Mouse (Mus musculus) liver, embryonic 14.5 days (tissue): Measurements from ENCODE around the gene Gna14. TPM values are rescaled to one million over a fixed set of nuclear protein-coding genes. Genes with fewer than 3 reads are reported as not detected.

Experiments
- ATAC-seq: fragments of 200-750 bp; cut with Nextera tagmentation; 2 replicates; pipeline ENCODE4 v1.8.0; 2017; ENCODE audit warnings: moderate number of reproducible peaks, mild to moderate bottlenecking, moderate library complexity; ENCODE audit not compliant: insufficient read depth
- DNase-seq, 3 experiments: peaks; one replicate each; pipeline ENCODE4 v3.0.0-alpha.2; 2012 to 2013; ENCODE audit warnings: low read depth in 3 of 3, low spot score in 3 of 3
- H3K27ac ChIP-seq: fragments of 300-500 bp; sonication (generic); 2 replicates; pipeline ENCODE4 v1.5.1; 2014; ENCODE audit warnings: moderate library complexity, mild to moderate bottlenecking, control low read depth, inconsistent platforms
- H3K27me3 ChIP-seq: fragments of 300-500 bp; sonication (generic); 2 replicates; pipeline ENCODE4 v1.6.1; 2014; ENCODE audit warnings: mild to moderate bottlenecking, low read length, moderate library complexity; ENCODE audit not compliant: control insufficient read depth, insufficient read depth
- H3K36me3 ChIP-seq: fragments of 300-500 bp; sonication (generic); replicated peaks from 2 replicates; pipeline ENCODE4 v1.6.1; 2014; ENCODE audit warnings: low read depth; ENCODE audit not compliant: control insufficient read depth, insufficient read depth
- H3K4me1 ChIP-seq, 2 experiments: fragments of 200-500 bp in 1 of 2; fragments of 300-500 bp in 1 of 2; sonication (generic) in 1 of 2; replicated peaks; 2 replicates each; pipeline ENCODE4 v1.6.1; 2012 to 2014; ENCODE audit warnings: antibody characterized with exemption in 1 of 2, inconsistent platforms in 1 of 2, low read length in 1 of 2; ENCODE audit not compliant: control insufficient read depth in 2 of 2, insufficient read depth in 2 of 2
- H3K4me2 ChIP-seq: fragments of 300-500 bp; sonication (generic); 2 replicates; pipeline ENCODE4 v1.6.1; 2014; ENCODE audit warnings: low read depth, mild to moderate bottlenecking, control low read depth, moderate library complexity
- H3K4me3 ChIP-seq, 2 experiments: fragments of 200-500 bp in 1 of 2; fragments of 300-500 bp in 1 of 2; sonication (generic) in 1 of 2; 2 replicates each; pipeline ENCODE4 v1.5.1; 2012 to 2014; ENCODE audit warnings: low read depth in 2 of 2, low read length in 2 of 2, mild to moderate bottlenecking in 2 of 2, control low read depth in 1 of 2, inconsistent platforms in 1 of 2, moderate library complexity in 1 of 2; ENCODE audit not compliant: insufficient read depth in 1 of 2
- H3K9ac ChIP-seq: fragments of 300-500 bp; sonication (generic); replicated peaks from 2 replicates; pipeline ENCODE4 v1.6.1; 2014; ENCODE audit warnings: mild to moderate bottlenecking, control low read depth, moderate library complexity
- H3K9me3 ChIP-seq: fragments of 300-500 bp; sonication (generic); 2 replicates; pipeline ENCODE4 v1.6.1; 2016; ENCODE audit warnings: low read length, mixed read lengths; ENCODE audit not compliant: control insufficient read depth
- CTCF ChIP-seq: IDR thresholded peaks from 2 replicates; pipeline ENCODE4 v1.5.1; 2016; ENCODE audit warnings: antibody characterized with exemption, low read depth, control low read depth
- EP300 ChIP-seq: IDR thresholded peaks from 2 replicates; pipeline ENCODE4 v1.6.1; 2016; ENCODE audit warnings: antibody characterized with exemption, low read depth
- WGBS: fragments of 180-500 bp; shearing (Covaris S2); extraction: QIAGEN DNeasy Blood & Tissue Kit; methylation state at CpG from one replicate; pipeline ENCODE4 v1.1.7; 2014; ENCODE audit not compliant: insufficient replicate concordance; 5-methylcytosine and 5-hydroxymethylcytosine counted together
- polyA plus RNA-seq, 2 experiments: library from polyadenylated mRNA; depleted of rRNA in 1 of 2; stranded (reverse) in 1 of 2; unstranded in 1 of 2; fragments of >200 nt; fragmentation: Nextera tagmentation in 1 of 2; extraction: Ambion mirVana in 1 of 2; gene quantifications; 2 replicates each; pipeline versions ENCODE4 v1.2.1 to v1.2.3; 2012 to 2014

Gna14 gene
- polyA plus RNA-seq, 2 experiments: 0.85 to 0.87 TPM

DNA sequence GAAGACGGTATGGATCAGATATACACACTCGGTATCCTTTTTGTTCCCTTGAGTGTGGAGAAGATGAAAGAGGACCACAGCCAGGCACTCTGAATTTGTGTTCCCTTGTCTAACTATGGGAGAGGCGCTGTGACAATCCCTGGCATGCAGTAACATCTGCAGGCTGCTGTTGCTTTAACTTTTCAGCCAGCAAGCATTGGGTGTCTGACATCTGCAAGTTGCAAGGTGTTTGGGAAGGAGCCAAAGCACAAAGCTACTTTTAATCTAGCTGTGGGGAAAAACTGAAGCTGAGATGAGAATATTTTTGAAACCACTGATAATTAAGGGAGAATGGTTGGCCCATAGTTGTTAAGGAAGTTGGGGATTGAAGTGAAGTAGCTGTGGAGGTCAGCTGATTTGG, 83.0 kb downstream of the Gna14 start:
- H3K4me3 ChIP-seq: no peak overlapping the region
- no peaks in the 10 kb centered on the region for H3K36me3 ChIP-seq
- DNase-seq (no peak), ATAC-seq (no peak)
- H3K9me3 ChIP-seq: no peaks in the 10 kb centered on the region
- WGBS: 73% methylated on average over 3 of the region's 3 CpGs
- H3K9ac ChIP-seq: no peak overlapping the region
- TF ChIP-seq CTCF: no peak
- TF ChIP-seq EP300: no peak
- peaks cover 0 to 12% of the 10 kb centered on the region in 2 experiments; a peak in 3 of 4 replicates for H3K4me1 ChIP-seq
- H3K4me2 ChIP-seq: no peak overlapping the region
- no peak overlapping the region for H3K27ac ChIP-seq
- no peaks in the 10 kb centered on the region for H3K27me3 ChIP-seq

DNA sequence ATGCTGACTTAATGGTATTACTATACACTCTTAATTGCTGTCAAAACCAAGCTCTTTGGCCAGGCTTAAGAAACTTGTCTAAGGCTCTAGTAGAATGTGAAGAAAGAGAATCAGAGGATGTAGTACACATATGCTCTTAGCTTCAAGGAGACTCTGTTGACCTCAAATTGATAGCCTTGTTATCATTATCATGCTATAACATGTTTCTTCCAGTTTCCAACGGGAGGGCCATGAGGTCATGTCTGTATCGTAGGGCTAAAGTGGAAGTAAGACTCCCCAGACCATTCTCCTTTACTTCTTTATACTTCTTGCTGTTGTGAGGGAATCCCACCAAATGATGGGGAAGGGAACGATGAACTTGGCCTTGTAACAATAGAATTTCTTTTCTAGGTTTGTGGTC, 85.0 kb downstream of the Gna14 start:
- ATAC-seq (peak; percentile 56; the same call in 1 of the 2 replicates), DNase-seq (no peak)
- TF ChIP-seq EP300: peak; percentile 34; the same call in 1 of the 2 replicates
- TF ChIP-seq CTCF: no peak
- no peak overlapping the region for H3K4me3 ChIP-seq
- no peak overlapping the region for H3K27ac ChIP-seq
- H3K4me2 ChIP-seq: no peak overlapping the region
- 47% methylated on average over 3 of the region's 3 CpGs for whole genome bisulfite sequencing
- H3K9ac ChIP-seq: no peak overlapping the region
- no peaks in the 10 kb centered on the region for H3K36me3 ChIP-seq
- no peaks in the 10 kb centered on the region for H3K27me3 ChIP-seq
- peaks cover 0 to 12% of the 10 kb centered on the region in 2 experiments; a peak in 3 of 4 replicates for H3K4me1 ChIP-seq
- H3K9me3 ChIP-seq: no peaks in the 10 kb centered on the region

DNA sequence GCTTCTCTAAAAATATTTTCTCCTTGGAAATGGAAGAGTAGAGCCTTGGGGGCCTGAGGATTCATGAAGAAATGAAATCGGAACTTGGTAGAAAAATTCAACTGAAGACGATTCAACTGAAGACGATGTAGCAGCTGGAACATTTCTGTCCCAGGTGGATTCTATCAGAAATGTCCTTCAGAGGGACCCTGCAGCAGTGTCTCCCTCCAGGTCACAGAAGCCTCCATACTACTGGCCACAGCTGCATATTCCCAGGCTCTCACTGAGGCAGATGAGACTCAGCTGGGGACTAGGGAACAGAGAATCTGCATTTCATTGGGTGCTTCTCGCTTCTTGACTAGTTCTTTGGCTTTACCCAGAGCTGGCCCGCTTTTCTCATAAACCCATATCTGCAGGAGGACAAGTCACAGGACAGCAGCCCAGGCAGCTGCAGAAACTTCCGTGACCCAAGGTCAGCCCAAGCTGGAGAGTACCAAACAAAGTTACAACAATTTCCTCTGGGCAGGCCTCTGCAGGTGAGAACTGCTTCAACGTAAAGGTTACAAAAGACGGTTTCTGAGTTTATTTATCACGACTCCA, 90.8 kb downstream of the Gna14 start:
- H3K36me3 ChIP-seq: no peaks in the 10 kb centered on the region
- H3K9ac ChIP-seq: no peak overlapping the region
- peaks cover 0 to 7% of the 10 kb centered on the region in 2 experiments; a peak in 2 of 4 replicates for H3K4me1 ChIP-seq
- WGBS: 71% methylated on average over 9 of the region's 9 CpGs
- DNase-seq (no peak), ATAC-seq (no peak)
- H3K4me2 ChIP-seq: no peak overlapping the region
- H3K4me3 ChIP-seq: no peak overlapping the region
- no peak for TF ChIP-seq CTCF
- TF ChIP-seq EP300: no peak
- H3K9me3 ChIP-seq: no peaks in the 10 kb centered on the region
- no peaks in the 10 kb centered on the region for H3K27me3 ChIP-seq
- H3K27ac ChIP-seq: no peak overlapping the region

DNA sequence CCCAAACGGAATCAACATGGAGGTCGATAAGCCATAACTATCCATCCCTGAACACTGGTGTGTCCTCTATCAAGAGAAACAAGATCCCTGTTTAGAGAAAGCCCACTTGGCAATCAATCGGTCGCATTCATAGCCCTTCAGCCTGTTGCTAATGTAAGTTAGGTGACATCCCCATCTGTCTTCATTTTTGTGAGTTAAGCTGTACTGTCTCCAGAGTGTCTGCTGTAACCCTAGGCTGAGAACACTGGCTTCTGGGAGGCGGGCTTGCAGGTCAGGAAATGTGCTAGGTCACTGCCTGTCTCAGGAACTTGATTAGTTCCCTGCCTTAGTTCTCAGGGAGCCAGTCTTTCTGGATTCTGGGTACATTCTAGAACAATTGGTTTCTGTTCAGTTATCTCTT, 91.5 kb downstream of the Gna14 start:
- no peak overlapping the region for H3K4me2 ChIP-seq
- no peak overlapping the region for H3K9ac ChIP-seq
- H3K36me3 ChIP-seq: no peaks in the 10 kb centered on the region
- H3K4me3 ChIP-seq: no peak overlapping the region
- H3K9me3 ChIP-seq: no peaks in the 10 kb centered on the region
- no peak for DNase-seq
- no peak for ATAC-seq
- H3K27ac ChIP-seq: no peak overlapping the region
- no peak for TF ChIP-seq CTCF
- no peak for TF ChIP-seq EP300
- 62% methylated on average over 5 of the region's 5 CpGs for WGBS
- H3K4me1 ChIP-seq: peaks cover 0 to 3% of the 10 kb centered on the region in 2 experiments; a peak in 2 of 4 replicates
- no peaks in the 10 kb centered on the region for H3K27me3 ChIP-seq

DNA sequence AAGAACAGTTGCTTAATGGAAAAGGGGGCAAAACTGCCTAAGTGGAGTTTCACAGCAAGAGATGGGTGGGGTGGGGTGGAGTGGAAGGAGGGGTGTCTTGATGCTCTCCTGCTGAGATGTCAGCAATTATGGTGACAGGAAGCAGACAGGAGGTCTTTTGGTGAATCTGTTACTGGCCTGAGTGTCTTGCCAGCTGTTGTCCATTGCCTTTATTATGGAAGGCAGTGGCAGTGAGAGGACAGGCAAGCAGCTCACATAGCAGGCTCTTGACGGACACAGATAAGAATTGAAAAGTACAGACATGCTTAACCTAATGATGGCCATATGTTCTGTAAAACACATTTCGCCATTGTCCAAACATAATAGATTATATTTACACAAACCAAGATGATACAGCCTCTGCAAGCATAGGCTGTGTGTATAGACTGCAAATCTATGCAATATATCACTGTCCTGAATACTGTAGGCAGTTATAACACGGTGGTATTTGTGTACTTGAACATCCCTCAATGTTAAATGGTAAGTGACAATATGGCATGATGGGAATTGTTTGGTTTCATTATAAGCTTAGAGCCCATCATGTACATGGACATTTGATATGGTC, 92.8 kb downstream of the Gna14 start:
- Histone ChIP-seq H3K27me3 (no peaks in the 10 kb centered on the region), H3K27ac (no peak overlapping the region), H3K9me3 (no peaks in the 10 kb centered on the region), H3K4me2 (no peak overlapping the region), H3K4me3 (no peak overlapping the region), H3K9ac (no peak overlapping the region), H3K4me1 (peaks cover 0 to 3% of the 10 kb centered on the region in 2 experiments; a peak in 2 of 4 replicates), H3K36me3 (no peaks in the 10 kb centered on the region)
- 57% methylated on average over 3 of the region's 3 CpGs for WGBS
- TF ChIP-seq EP300: no peak
- TF ChIP-seq CTCF: no peak
- ATAC-seq (no peak), DNase-seq (no peak)
